Mouse (Mus musculus): Measurements from ENCODE around the gene Polr3g. TPM values are rescaled to one million over a fixed set of nuclear protein-coding genes. Genes with fewer than 3 reads are reported as not detected.

The Polr3g gene
- 13.5 TPM for polyA plus RNA-seq (2017; shearing (Covaris generic))

DNA sequence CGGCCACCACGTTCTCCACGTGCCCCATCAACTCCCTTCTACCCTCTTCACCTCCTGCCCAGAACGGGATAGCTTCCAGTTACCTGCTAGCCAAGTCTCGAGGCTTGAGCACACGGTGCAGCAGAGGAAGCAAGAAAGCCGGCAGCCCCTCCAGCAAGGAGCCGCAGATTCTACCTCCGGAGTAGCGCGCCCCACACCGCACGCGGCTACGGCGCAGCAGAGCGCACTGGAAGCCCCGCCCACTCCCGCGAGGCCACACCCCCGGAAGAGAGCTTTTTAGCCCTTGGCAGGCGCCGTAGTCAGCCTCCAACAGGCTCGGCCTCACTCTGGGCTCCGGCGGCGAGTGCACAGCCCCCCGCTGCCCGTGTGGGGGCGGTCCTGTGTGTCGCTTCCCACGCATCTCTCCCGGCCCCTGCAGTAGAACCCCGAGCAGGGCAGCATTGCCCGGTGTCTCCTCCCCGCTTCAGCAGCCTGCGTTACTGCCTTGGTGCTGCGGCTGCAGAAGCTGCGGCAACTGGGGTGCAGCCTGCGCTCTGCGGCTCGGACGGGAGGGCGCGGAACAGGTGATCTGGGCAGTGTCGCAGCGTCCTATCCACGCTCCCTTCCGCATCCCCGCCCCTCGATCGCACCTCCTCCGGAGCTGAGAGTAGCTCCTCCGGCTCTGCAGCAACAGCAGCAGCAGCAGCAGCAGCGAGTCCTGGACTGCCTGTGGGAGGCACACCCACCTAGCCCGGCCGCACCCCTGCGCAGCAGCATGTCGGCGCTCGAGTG is at the start of gene Polr3g, which contains the start of gene Mblac2:
TSS of gene Polr3g (minus strand) at position 239 of the 771 bp plus-strand sequence.
TSS of gene Mblac2 (plus strand) at position 567 of the 771 bp plus-strand sequence.

GRCm38 (mm10) chr13:81657351-81658052 is 53.3 kb downstream of the Polr3g start, which contains the start of gene Lysmd3:
Gene Lysmd3, plus strand, starts transcription at chr13:81657663.

GRCm38 (mm10) chr13:81632720-81633415 is 77.9 kb downstream of the Polr3g start, which contains the start of gene Adgrv1:
Gene Adgrv1, minus strand, starts transcription at chr13:81633154.

Other genes with a start within 250 kb of the Polr3g start
- gene Adgrv1, start 77.9 kb downstream of the Polr3g start, polyA plus RNA-seq (2017; shearing (Covaris generic)) = 0.60 TPM
- gene Lysmd3, start 53.4 kb downstream of the Polr3g start, polyA plus RNA-seq (2017; shearing (Covaris generic)) = 21.8 TPM
- gene Mblac2, start 328 bp upstream of the Polr3g start, polyA plus RNA-seq (2017; shearing (Covaris generic)) = 19.2 TPM
- 210 TPM for gene Cetn3, start 72.1 kb upstream of the Polr3g start, polyA plus RNA-seq (2017; shearing (Covaris generic))